Mouse (Mus musculus): ENCODE measurements around the gene Anxa11. TPM values are rescaled to one million over a fixed set of nuclear protein-coding genes. Genes with fewer than 3 reads are reported as not detected.

Gene Anxa11
- total RNA-seq, 2 experiments from 2014 or later, result 64.8 to 69.7 TPM

Small RNA genes lying within 50 kb of the gene (microRNA-seq; reads per million reads assigned to microRNA genes)
- gene Gm23701, result 0 reads per million in 2 experiments

Other genes with a start within 250 kb of the Anxa11 start
- gene Ppif, start 148.0 kb upstream of the Anxa11 start, total RNA-seq (2021), result 10 to 100 TPM; 26.0 to 27.7 TPM
- 10 to 100 TPM; 56.1 to 59.0 TPM for gene Zcchc24, start 73.1 kb upstream of the Anxa11 start, total RNA-seq (2021)
- 1 to 10 TPM in 1 of 2 experiments, not detected in 1; 1.2 TPM for gene Plac9a, start 60.9 kb downstream of the Anxa11 start, total RNA-seq (2021)
- 1 to 10 TPM; 6.1 to 7.2 TPM for gene Tmem254a, start 85.5 kb downstream of the Anxa11 start, total RNA-seq (2021)
- not detected for gene Cphx1, start 96.1 kb downstream of the Anxa11 start, total RNA-seq (2021)
- gene Duxbl1, start 136.4 kb downstream of the Anxa11 start, total RNA-seq (2021), result under 1 TPM in 1 of 2 experiments, not detected in 1; 0.47 TPM
- 1 to 10 TPM; 3.0 to 5.3 TPM for gene Gm9780, start 200.6 kb downstream of the Anxa11 start, total RNA-seq (2021)
- 10 to 100 TPM; 34.3 to 34.5 TPM for gene Tmem254c, start 225.2 kb downstream of the Anxa11 start, total RNA-seq (2021)
- gene Cphx2, start 239.4 kb downstream of the Anxa11 start, total RNA-seq (2021), result not detected
- not detected for gene Cphx3, start 240.1 kb downstream of the Anxa11 start, total RNA-seq (2021)